Mouse (Mus musculus): ENCODE measurements around the gene Ccdc153. TPM values are rescaled to one million over a fixed set of nuclear protein-coding genes. Genes with fewer than 3 reads are reported as not detected.
A peak's percentile ranks its signal among the peaks of the same experiment; 100 is the strongest.

Gene Ccdc153
- polyA plus RNA-seq (2012; ENCODE audit: insufficient read depth, low replicate concordance) = not detected in 2 replicates

GRCm38 (mm10) chr9:44240399-44240798 is at the start of gene Ccdc153:
TSS of gene Ccdc153 (plus strand) at chr9:44240676.
- Histone ChIP-seq H3K27me3 (replicated peaks) (peaks cover 20% of the 10 kb centered on the region), H3K4me3 (replicated peaks) (peak within 1 kb of the TSS; percentile 12), H3K9me3 (peaks cover 5% of the 10 kb centered on the region), H3K36me3 (replicated peaks; ENCODE audit: low read length) (no peaks in the 10 kb centered on the region), H3K4me1 (peaks cover 57% of the 10 kb centered on the region)
- no peak for TF ChIP-seq FLI1 (IDR thresholded peaks at IDR 0.05; ENCODE audit: low read length)
- no peak for TF ChIP-seq GATA1 (IDR thresholded peaks at IDR 0.05; ENCODE audit: borderline replicate concordance, low read length)

GRCm38 (mm10) chr9:44191166-44191565 is 49.3 kb upstream of the Ccdc153 start:
- Histone ChIP-seq H3K9me3 (no peaks in the 10 kb centered on the region), H3K4me1 (peaks cover 64% of the 10 kb centered on the region), H3K36me3 (replicated peaks; ENCODE audit: low read length) (peaks cover 91% of the 10 kb centered on the region), H3K27me3 (replicated peaks) (no peaks in the 10 kb centered on the region), H3K4me3 (replicated peaks) (no peak overlapping the region)
- TF ChIP-seq FLI1 (IDR thresholded peaks at IDR 0.05; ENCODE audit: low read length) (no peak), GATA1 (IDR thresholded peaks at IDR 0.05; ENCODE audit: borderline replicate concordance, low read length) (no peak)

- TF ChIP-seq GATA1 (IDR thresholded peaks at IDR 0.05; ENCODE audit: borderline replicate concordance, low read length) (no peak), FLI1 (IDR thresholded peaks at IDR 0.05; ENCODE audit: low read length) (no peak)
- Histone ChIP-seq H3K4me1 (peaks cover 72% of the 10 kb centered on the region), H3K27me3 (replicated peaks) (no peaks in the 10 kb centered on the region), H3K9me3 (no peaks in the 10 kb centered on the region), H3K36me3 (replicated peaks; ENCODE audit: low read length) (peaks cover 91% of the 10 kb centered on the region), H3K4me3 (replicated peaks) (no peak overlapping the region)
Observed at GRCm38 (mm10) chr9:44192312-44192711, 48.2 kb upstream of the Ccdc153 start.

- Histone ChIP-seq H3K36me3 (replicated peaks; ENCODE audit: low read length) (peaks cover 91% of the 10 kb centered on the region), H3K27me3 (replicated peaks) (no peaks in the 10 kb centered on the region), H3K9me3 (no peaks in the 10 kb centered on the region), H3K4me3 (replicated peaks) (no peak overlapping the region), H3K4me1 (peaks cover 71% of the 10 kb centered on the region)
- TF ChIP-seq GATA1 (IDR thresholded peaks at IDR 0.05; ENCODE audit: borderline replicate concordance, low read length) = no peak
- no peak for TF ChIP-seq FLI1 (IDR thresholded peaks at IDR 0.05; ENCODE audit: low read length)
Observed at GRCm38 (mm10) chr9:44192794-44193193, 47.7 kb upstream of the Ccdc153 start.

GRCm38 (mm10) chr9:44194000-44194399 is 46.5 kb upstream of the Ccdc153 start:
- Histone ChIP-seq H3K4me3 (replicated peaks) (no peak overlapping the region), H3K36me3 (replicated peaks; ENCODE audit: low read length) (peaks cover 95% of the 10 kb centered on the region), H3K4me1 (peaks cover 70% of the 10 kb centered on the region), H3K27me3 (replicated peaks) (no peaks in the 10 kb centered on the region), H3K9me3 (no peaks in the 10 kb centered on the region)
- TF ChIP-seq GATA1 (IDR thresholded peaks at IDR 0.05; ENCODE audit: borderline replicate concordance, low read length) = no peak
- TF ChIP-seq FLI1 (IDR thresholded peaks at IDR 0.05; ENCODE audit: low read length) = no peak

GRCm38 (mm10) chr9:44196354-44196753 is 44.1 kb upstream of the Ccdc153 start:
- H3K4me1 ChIP-seq = peaks cover 80% of the 10 kb centered on the region
- TF ChIP-seq FLI1 (IDR thresholded peaks at IDR 0.05; ENCODE audit: low read length) (no peak), GATA1 (IDR thresholded peaks at IDR 0.05; ENCODE audit: borderline replicate concordance, low read length) (no peak)
- no peaks in the 10 kb centered on the region for H3K9me3 ChIP-seq
- no peaks in the 10 kb centered on the region for H3K27me3 ChIP-seq (replicated peaks)
- no peak overlapping the region for H3K4me3 ChIP-seq (replicated peaks)
- H3K36me3 ChIP-seq (replicated peaks; ENCODE audit: low read length) = peaks cover 98% of the 10 kb centered on the region

- peaks cover 4% of the 10 kb centered on the region; the same call in 1 of the 2 replicates for H3K9me3 ChIP-seq
- H3K27me3 ChIP-seq (replicated peaks) = no peaks in the 10 kb centered on the region
- TF ChIP-seq FLI1 (IDR thresholded peaks at IDR 0.05; ENCODE audit: low read length) (no peak), GATA1 (IDR thresholded peaks at IDR 0.05; ENCODE audit: borderline replicate concordance, low read length) (no peak)
- peaks cover 57% of the 10 kb centered on the region for H3K4me1 ChIP-seq
- H3K36me3 ChIP-seq (replicated peaks; ENCODE audit: low read length) = peaks cover 94% of the 10 kb centered on the region
- no peak overlapping the region for H3K4me3 ChIP-seq (replicated peaks)
Observed at GRCm38 (mm10) chr9:44199166-44199565, 41.3 kb upstream of the Ccdc153 start.

- H3K27me3 ChIP-seq (replicated peaks) = no peaks in the 10 kb centered on the region
- TF ChIP-seq FLI1 (IDR thresholded peaks at IDR 0.05; ENCODE audit: low read length) (no peak), GATA1 (IDR thresholded peaks at IDR 0.05; ENCODE audit: borderline replicate concordance, low read length) (no peak)
- H3K36me3 ChIP-seq (replicated peaks; ENCODE audit: low read length) = peaks cover 94% of the 10 kb centered on the region
- H3K4me3 ChIP-seq (replicated peaks) = no peak overlapping the region
- H3K4me1 ChIP-seq = peaks cover 57% of the 10 kb centered on the region
- peaks cover 8% of the 10 kb centered on the region; the same call in 1 of the 2 replicates for H3K9me3 ChIP-seq
Observed at GRCm38 (mm10) chr9:44199580-44199979, 40.9 kb upstream of the Ccdc153 start.

GRCm38 (mm10) chr9:44200458-44200857 is 40.0 kb upstream of the Ccdc153 start:
- TF ChIP-seq GATA1 (IDR thresholded peaks at IDR 0.05; ENCODE audit: borderline replicate concordance, low read length) (no peak), FLI1 (IDR thresholded peaks at IDR 0.05; ENCODE audit: low read length) (no peak)
- Histone ChIP-seq H3K9me3 (peaks cover 10% of the 10 kb centered on the region; the same call in 1 of the 2 replicates), H3K27me3 (replicated peaks) (no peaks in the 10 kb centered on the region), H3K4me1 (peaks cover 56% of the 10 kb centered on the region), H3K4me3 (replicated peaks) (no peak overlapping the region), H3K36me3 (replicated peaks; ENCODE audit: low read length) (peaks cover 93% of the 10 kb centered on the region)

- Histone ChIP-seq H3K9me3 (peaks cover 16% of the 10 kb centered on the region; the same call in 1 of the 2 replicates), H3K4me1 (peaks cover 57% of the 10 kb centered on the region), H3K36me3 (replicated peaks; ENCODE audit: low read length) (peaks cover 70% of the 10 kb centered on the region), H3K4me3 (replicated peaks) (no peak overlapping the region), H3K27me3 (replicated peaks) (no peaks in the 10 kb centered on the region)
- no peak for TF ChIP-seq GATA1 (IDR thresholded peaks at IDR 0.05; ENCODE audit: borderline replicate concordance, low read length)
- TF ChIP-seq FLI1 (IDR thresholded peaks at IDR 0.05; ENCODE audit: low read length) = no peak
Observed at GRCm38 (mm10) chr9:44207840-44208239, 32.6 kb upstream of the Ccdc153 start.

Data from megakaryocyte, embryonic 14.5 days (primary cell).